Mouse (Mus musculus): ENCODE data around the gene Pisd.

DNA sequence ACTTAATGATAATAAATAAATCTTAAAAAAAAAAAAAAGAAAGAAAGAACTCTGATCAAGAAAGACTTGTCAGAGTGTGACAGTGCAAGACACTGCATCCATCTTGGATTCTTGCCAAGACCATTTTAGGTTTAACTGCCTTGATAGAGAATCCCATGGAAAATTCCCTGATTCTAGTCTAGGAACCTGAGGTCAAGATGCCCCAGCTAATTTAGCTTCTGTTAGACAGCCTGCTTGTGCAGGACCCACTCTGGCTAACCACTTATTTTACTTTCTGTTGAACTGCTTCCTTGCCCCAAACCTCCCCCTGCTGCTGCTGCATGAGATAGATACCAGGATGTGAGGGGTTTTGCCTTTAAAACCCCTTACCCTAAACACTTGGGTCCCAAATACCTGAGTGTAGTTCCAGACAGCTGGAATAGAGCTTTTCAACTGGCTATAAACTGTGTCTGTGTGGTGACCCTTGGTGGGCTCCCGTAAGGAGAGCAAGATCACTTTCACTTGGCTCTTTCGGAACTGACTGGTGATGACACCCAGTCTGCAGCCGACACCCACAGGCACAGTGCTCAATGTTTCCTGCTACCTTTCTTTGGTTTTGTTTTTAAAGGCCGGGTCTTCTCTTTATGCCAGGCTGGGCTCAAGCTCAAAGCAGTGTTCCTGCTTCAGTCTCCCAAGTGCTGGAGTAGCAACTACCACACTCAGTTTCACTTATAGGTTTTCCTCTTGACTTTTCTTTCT, 17.6 kb downstream of the Pisd start:
- TF ChIP-seq CTCF (IDR thresholded peaks at IDR 0.05; ENCODE audit: control insufficient read depth, insufficient read depth, insufficient replicate concordance, low read depth, low read length) (no peak), POLR2A (IDR thresholded peaks at IDR 0.05; ENCODE audit: control insufficient read depth, low read depth, low read length) (no peak)
